Comparison of ENCODE assay signal across 16 mouse cellular contexts in genomic region chr4:111255499-111255898, GRCm38 (mm10).
DNase-seq lines count a peak whose midpoint lies in the region; ATAC-seq and TF ChIP-seq lines count a peak whose summit lies in the region.
"Had no signal": no experiment of that assay in that cellular context is flagged by ENCODE, and none has a peak within 500 bp of the region (broad histone marks: within the 10 kb centered on the region; RNA-seq: fewer than 3 reads in every experiment).

No protein-coding gene starts in this region.

- no peaks in the 10 kb centered on the region for H3K9me3 ChIP-seq in midbrain, embryonic 10.5 days (replicated peaks)
- no peaks in the 10 kb centered on the region for H3K9me3 ChIP-seq in midbrain, embryonic 16.5 days (replicated peaks; ENCODE audit: control insufficient read depth, low read length, poor library complexity, severe bottlenecking)
- no peaks in the 10 kb centered on the region for H3K9me3 ChIP-seq in hindbrain, postnatal 0 days (ENCODE audit: low read length)
- no peaks in the 10 kb centered on the region for H3K9me3 ChIP-seq in kidney, embryonic 15.5 days (replicated peaks)
- H3K9me3 ChIP-seq: heart, embryonic 15.5 days; intestine, embryonic 15.5 days; limb, embryonic 13.5 days had no signal

- no peak overlapping the region for H3K4me2 ChIP-seq in midbrain, embryonic 16.5 days (ENCODE audit: low read length)
- no peak overlapping the region for H3K4me2 ChIP-seq in hindbrain, postnatal 0 days (ENCODE audit: low read depth, low read length)
- H3K4me2 ChIP-seq in kidney, embryonic 15.5 days: no peak overlapping the region
- H3K4me2 ChIP-seq: heart, embryonic 15.5 days; intestine, embryonic 15.5 days; limb, embryonic 13.5 days had no signal

- H3K4me3 ChIP-seq in midbrain, embryonic 10.5 days: no peak overlapping the region
- no peak overlapping the region for H3K4me3 ChIP-seq in midbrain, embryonic 16.5 days (ENCODE audit: low read depth, low read length)
- no peak overlapping the region for H3K4me3 ChIP-seq in hindbrain, postnatal 0 days (ENCODE audit: low read length)
- no peak overlapping the region for H3K4me3 ChIP-seq in kidney, embryonic 15.5 days (replicated peaks)
- H3K4me3 ChIP-seq: heart, embryonic 15.5 days; intestine, embryonic 15.5 days; limb, embryonic 13.5 days had no signal

- no peaks in the 10 kb centered on the region for H3K36me3 ChIP-seq in midbrain, embryonic 10.5 days
- H3K36me3 ChIP-seq in midbrain, embryonic 16.5 days (ENCODE audit: control insufficient read depth, insufficient read depth, low read length): no peaks in the 10 kb centered on the region
- H3K36me3 ChIP-seq in hindbrain, postnatal 0 days (ENCODE audit: insufficient read depth, low read length): no peaks in the 10 kb centered on the region
- no peaks in the 10 kb centered on the region for H3K36me3 ChIP-seq in kidney, embryonic 15.5 days
- H3K36me3 ChIP-seq: heart, embryonic 15.5 days; intestine, embryonic 15.5 days; limb, embryonic 13.5 days had no signal

- no peak for TF ChIP-seq CTCF in hindbrain, postnatal 0 days (IDR thresholded peaks at IDR 0.05; ENCODE audit: low read depth)

- H3K4me1 ChIP-seq in midbrain, embryonic 10.5 days: peaks cover 10% of the 10 kb centered on the region
- 0 out of 2 replicates have a peak, but pooled peaks cover 2% of the 10 kb centered on the region for H3K4me1 ChIP-seq in midbrain, embryonic 16.5 days (ENCODE audit: control insufficient read depth, insufficient read depth, low read length)
- no peaks in the 10 kb centered on the region for H3K4me1 ChIP-seq in hindbrain, postnatal 0 days (ENCODE audit: insufficient read depth, low read length)
- no peaks in the 10 kb centered on the region for H3K4me1 ChIP-seq in kidney, embryonic 15.5 days
- H3K4me1 ChIP-seq: intestine, embryonic 15.5 days; limb, embryonic 13.5 days had no signal

- H3K27me3 ChIP-seq in midbrain, embryonic 10.5 days (ENCODE audit: low read depth, poor library complexity, severe bottlenecking): no peaks in the 10 kb centered on the region
- H3K27me3 ChIP-seq in midbrain, embryonic 16.5 days (ENCODE audit: control insufficient read depth, insufficient read depth, low read depth, low read length): no peaks in the 10 kb centered on the region
- no peaks in the 10 kb centered on the region for H3K27me3 ChIP-seq in hindbrain, postnatal 0 days (ENCODE audit: insufficient read depth, low read length)
- H3K27me3 ChIP-seq in kidney, embryonic 15.5 days: no peaks in the 10 kb centered on the region
- H3K27me3 ChIP-seq: heart, embryonic 15.5 days; intestine, embryonic 15.5 days; limb, embryonic 13.5 days; Patski had no signal

- H3K9ac ChIP-seq in midbrain, embryonic 16.5 days (ENCODE audit: low read depth, low read length): no peak overlapping the region
- H3K9ac ChIP-seq in hindbrain, postnatal 0 days (replicated peaks; ENCODE audit: low read length): no peak overlapping the region
- H3K9ac ChIP-seq in kidney, embryonic 15.5 days: no peak overlapping the region
- H3K9ac ChIP-seq: forebrain, postnatal 0 days; heart, embryonic 15.5 days; intestine, embryonic 15.5 days; limb, embryonic 13.5 days had no signal

- H3K27ac ChIP-seq in midbrain, embryonic 10.5 days (replicated peaks): no peak overlapping the region
- H3K27ac ChIP-seq in midbrain, embryonic 16.5 days (ENCODE audit: low read length): no peak overlapping the region
- H3K27ac ChIP-seq in hindbrain, postnatal 0 days: no peak overlapping the region
- no peak overlapping the region for H3K27ac ChIP-seq in kidney, embryonic 15.5 days
- H3K27ac ChIP-seq: heart, embryonic 15.5 days; intestine, embryonic 15.5 days; limb, embryonic 13.5 days had no signal

- WGBS in midbrain, embryonic 10.5 days: 52% methylated on average over 4 of the region's 4 CpGs
- 13% methylated on average over 4 of the region's 4 CpGs for whole genome bisulfite sequencing in midbrain, embryonic 16.5 days
- WGBS in hindbrain, postnatal 0 days: 34% methylated on average over 4 of the region's 4 CpGs
- WGBS in kidney, embryonic 15.5 days: 55% methylated on average over 4 of the region's 4 CpGs

- DNase-seq in midbrain, embryonic 10.5 days (ENCODE audit: low spot score): peak; percentile 18
- peak; percentile 33 for DNase-seq in brain, adult 2 months (ENCODE audit: low read depth, low spot score)
- peak; percentile 12 for DNase-seq in hindbrain, postnatal 0 days (ENCODE audit: low spot score)
- DNase-seq in testis, postnatal 10 days (ENCODE audit: low spot score): peak; percentile 41
- DNase-seq in layer of hippocampus, adult 9-11 months: no peak
- no peak for DNase-seq in gastrocnemius, postnatal 10 days
- DNase-seq: cerebellum, adult 9-11 months; forebrain, postnatal 0 days; kidney, postnatal 10 days; right cerebral cortex, postnatal 25 days had no signal

- ATAC-seq in midbrain, embryonic 16.5 days: no peak
- no peak for ATAC-seq in hindbrain, postnatal 0 days
- no peak for ATAC-seq in kidney, embryonic 15.5 days (replicated peaks; ENCODE audit: low FRiP score)
- ATAC-seq: forebrain, postnatal 0 days; intestine, embryonic 15.5 days; Patski had no signal

Comparison
In these comparisons a context has a peak if more than half of its experiments do, and no peak if none do; other contexts are left out.
1. DNase-seq: peak in midbrain, embryonic 10.5 days (single experiment), brain, adult 2 months (single experiment), hindbrain, postnatal 0 days (single experiment) and testis, postnatal 10 days (single experiment); none in layer of hippocampus, adult 9-11 months (single experiment) and gastrocnemius, postnatal 10 days (single experiment).